In the genomic region with DNA sequence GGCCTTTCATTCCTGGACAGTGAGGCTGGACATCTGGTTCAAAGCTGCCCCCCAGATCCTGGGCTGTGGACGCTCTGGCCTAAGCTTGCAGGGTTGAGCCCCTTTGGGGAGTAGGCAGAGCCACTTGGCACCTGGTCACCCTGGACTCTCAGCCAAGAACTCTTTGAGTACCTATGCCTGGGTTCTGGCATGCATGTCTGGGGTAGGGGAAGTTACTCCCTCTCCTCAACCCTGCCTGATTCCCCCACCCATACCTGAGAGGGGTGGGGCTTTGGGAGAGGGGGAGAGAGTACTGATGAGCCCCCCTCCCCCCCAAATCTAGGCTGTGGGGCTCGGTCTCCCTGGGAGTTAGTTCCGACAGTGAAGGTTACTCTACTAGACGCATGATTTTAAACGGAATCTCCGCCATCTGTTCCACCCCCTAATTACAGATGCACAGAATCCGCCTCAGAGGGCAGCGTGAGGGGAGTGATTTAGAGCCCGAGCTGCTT, we compare ENCODE assay signal across 7 mouse cellular contexts. TPM values are rescaled to one million over a fixed set of nuclear protein-coding genes. Genes with fewer than 3 reads are reported as not detected.
DNase-seq lines count a peak whose midpoint lies in the region; ATAC-seq lines count a peak whose summit lies in the region.

No protein-coding gene starts in this region.

- H3K36me3 ChIP-seq in neural tube, embryonic 11.5 days (ENCODE audit: control insufficient read depth, insufficient read depth, low read length): no peaks in the 10 kb centered on the region
- H3K36me3 ChIP-seq in heart, embryonic 13.5 days: peaks cover 24% of the 10 kb centered on the region
- no peaks in the 10 kb centered on the region for H3K36me3 ChIP-seq in limb, embryonic 11.5 days (ENCODE audit: control insufficient read depth, insufficient read depth, low read length)
- H3K36me3 ChIP-seq in stomach, embryonic 16.5 days (ENCODE audit: control insufficient read depth, insufficient read depth, low read length): no peaks in the 10 kb centered on the region

- peak overlapping the region; percentile 24 for H3K27ac ChIP-seq in neural tube, embryonic 11.5 days (ENCODE audit: low read depth, low read length)
- peak overlapping the region; percentile 62 for H3K27ac ChIP-seq in heart, embryonic 13.5 days (replicated peaks)
- no peak overlapping the region; the same call in 1 of the 2 replicates for H3K27ac ChIP-seq in limb, embryonic 11.5 days (replicated peaks; ENCODE audit: low read depth, low read length)
- peak overlapping the region; percentile 75; the same call in 1 of the 2 replicates for H3K27ac ChIP-seq in stomach, embryonic 16.5 days (ENCODE audit: low read length)

- H3K4me3 ChIP-seq in neural tube, embryonic 11.5 days (ENCODE audit: low read depth, low read length): no peak overlapping the region
- no peak overlapping the region for H3K4me3 ChIP-seq in heart, embryonic 13.5 days
- no peak overlapping the region for H3K4me3 ChIP-seq in limb, embryonic 11.5 days (ENCODE audit: low read depth, low read length)
- H3K4me3 ChIP-seq in stomach, embryonic 16.5 days (replicated peaks; ENCODE audit: low read length): no peak overlapping the region

- H3K4me2 ChIP-seq in neural tube, embryonic 11.5 days (ENCODE audit: low read depth): peak overlapping the region; percentile 42
- H3K4me2 ChIP-seq in heart, embryonic 13.5 days: peak overlapping the region; percentile 16
- H3K4me2 ChIP-seq in limb, embryonic 11.5 days (ENCODE audit: low read depth, severe bottlenecking): peak overlapping the region; percentile 22; the same call in 1 of the 2 replicates
- H3K4me2 ChIP-seq in stomach, embryonic 16.5 days (ENCODE audit: low read depth, low read length): peak overlapping the region; percentile 10; the same call in 1 of the 2 replicates

- peaks cover 79% of the 10 kb centered on the region for H3K4me1 ChIP-seq in neural tube, embryonic 11.5 days (ENCODE audit: control insufficient read depth, insufficient read depth, low read length)
- peaks cover 98% of the 10 kb centered on the region for H3K4me1 ChIP-seq in heart, embryonic 13.5 days
- peaks cover 84% of the 10 kb centered on the region for H3K4me1 ChIP-seq in limb, embryonic 11.5 days (ENCODE audit: control insufficient read depth, insufficient read depth, low read length)
- H3K4me1 ChIP-seq in stomach, embryonic 16.5 days (ENCODE audit: control insufficient read depth, insufficient read depth, low read length): peaks cover 84% of the 10 kb centered on the region

- peak; percentile 59 for DNase-seq in neural tube, embryonic 11.5 days (ENCODE audit: low spot score)
- DNase-seq in neural tube, embryonic 10.5 days (ENCODE audit: extremely low spot score, low spot score): no peak
- peak; percentile 37 for DNase-seq in limb, embryonic 11.5 days (ENCODE audit: low spot score)
- no peak for DNase-seq in layer of hippocampus, postnatal 25 days (ENCODE audit: extremely low spot score in 1 of 2, low spot score in 1 of 2)
- no peak for DNase-seq in layer of hippocampus, adult 8-10 months (ENCODE audit: low spot score in 2 of 2)

- 6% methylated on average over 9 of the region's 9 CpGs for WGBS in neural tube, embryonic 11.5 days
- WGBS in heart, embryonic 13.5 days: 36% methylated on average over 9 of the region's 9 CpGs
- WGBS in limb, embryonic 11.5 days: 6% methylated on average over 9 of the region's 9 CpGs
- WGBS in stomach, embryonic 16.5 days: 23% methylated on average over 9 of the region's 9 CpGs

- H3K9ac ChIP-seq in neural tube, embryonic 11.5 days (ENCODE audit: low read length): no peak overlapping the region
- H3K9ac ChIP-seq in heart, embryonic 13.5 days: peak overlapping the region; percentile 69
- no peak overlapping the region for H3K9ac ChIP-seq in limb, embryonic 11.5 days (ENCODE audit: low read length)
- peak overlapping the region; percentile 48; the same call in 1 of the 2 replicates for H3K9ac ChIP-seq in stomach, embryonic 16.5 days (ENCODE audit: low read length)

- ATAC-seq in neural tube, embryonic 11.5 days (ENCODE audit: insufficient read depth, low FRiP score, low TSS enrichment): peak; percentile 28; the same call in 1 of the 2 replicates
- no peak for ATAC-seq in heart, embryonic 13.5 days (ENCODE audit: extremely low read depth, insufficient number of reproducible peaks, low FRiP score, low TSS enrichment)
- ATAC-seq in limb, embryonic 11.5 days (ENCODE audit: insufficient number of reproducible peaks, low FRiP score, low TSS enrichment, low read depth): 0 out of 2 replicates have a peak, but pooled peaks have one; percentile 19
- no peak for ATAC-seq in stomach, embryonic 16.5 days (ENCODE audit: insufficient read depth, low FRiP score)

- H3K27me3 ChIP-seq in neural tube, embryonic 11.5 days (ENCODE audit: control insufficient read depth, insufficient read depth, low read length): no peaks in the 10 kb centered on the region
- H3K27me3 ChIP-seq in heart, embryonic 13.5 days (replicated peaks): no peaks in the 10 kb centered on the region
- no peaks in the 10 kb centered on the region for H3K27me3 ChIP-seq in limb, embryonic 11.5 days (ENCODE audit: control insufficient read depth, insufficient read depth, low read length)
- H3K27me3 ChIP-seq in stomach, embryonic 16.5 days (ENCODE audit: control insufficient read depth, insufficient read depth, low read length): no peaks in the 10 kb centered on the region

- no peaks in the 10 kb centered on the region for H3K9me3 ChIP-seq in neural tube, embryonic 11.5 days (ENCODE audit: control insufficient read depth, low read length)
- H3K9me3 ChIP-seq in heart, embryonic 13.5 days: no peaks in the 10 kb centered on the region
- no peaks in the 10 kb centered on the region for H3K9me3 ChIP-seq in limb, embryonic 11.5 days (ENCODE audit: control insufficient read depth, low read length)
- no peaks in the 10 kb centered on the region for H3K9me3 ChIP-seq in stomach, embryonic 16.5 days (replicated peaks; ENCODE audit: control insufficient read depth, low read length)

RNA-seq across cellular contexts. Expression of gene Ahdc1, which starts 10.2 kb away (rescaled TPM):
- polyA plus RNA-seq in neural tube, embryonic 11.5 days (2014; fragmentation: Nextera tagmentation; extraction: Ambion mirVana): 6.1 and 7.2 TPM in 2 replicates
- polyA plus RNA-seq in heart, embryonic 13.5 days (2015; fragmentation: Nextera tagmentation; extraction: Ambion mirVana): 6.5 and 6.9 TPM in 2 replicates
- 10.2 and 10.5 TPM in 2 replicates for polyA plus RNA-seq in limb, embryonic 11.5 days (2014; fragmentation: Nextera tagmentation; extraction: Ambion mirVana)
- polyA plus RNA-seq in stomach, embryonic 16.5 days (2015; fragmentation: Nextera tagmentation; extraction: Ambion mirVana): 4.9 and 7.1 TPM in 2 replicates
- 100 to 1,000 TPM in 1 of 2 experiments, 10 to 100 TPM in 1; 96.9 to 109 TPM for total RNA-seq in layer of hippocampus, postnatal 25 days (2021)
- total RNA-seq in layer of hippocampus, adult 8-10 months (2022): 100 to 1,000 TPM in 3 of 4 experiments, 10 to 100 TPM in 1; 99.1 to 116 (median 106) TPM

RNA-seq across cellular contexts. Expression of gene Fgr, which starts 47.3 kb away (rescaled TPM):
- 0.09 and 0.24 TPM in 2 replicates for polyA plus RNA-seq in neural tube, embryonic 11.5 days (2014; fragmentation: Nextera tagmentation; extraction: Ambion mirVana)
- polyA plus RNA-seq in heart, embryonic 13.5 days (2015; fragmentation: Nextera tagmentation; extraction: Ambion mirVana): 0.21 and 0.23 TPM in 2 replicates
- 0.17 and 0.35 TPM in 2 replicates for polyA plus RNA-seq in limb, embryonic 11.5 days (2014; fragmentation: Nextera tagmentation; extraction: Ambion mirVana)
- 1.2 and 1.8 TPM in 2 replicates for polyA plus RNA-seq in stomach, embryonic 16.5 days (2015; fragmentation: Nextera tagmentation; extraction: Ambion mirVana)
- under 1 TPM; 0.07 to 0.14 TPM for total RNA-seq in layer of hippocampus, postnatal 25 days (2021)
- total RNA-seq in layer of hippocampus, adult 8-10 months (2022): 1 to 10 TPM in 2 of 4 experiments, under 1 TPM in 1, not detected in 1; 0.19 to 3.9 (median 3.4) TPM

Comparison
In these comparisons a context has a peak if more than half of its experiments do, and no peak if none do; other contexts are left out.
1. DNase-seq: peak in neural tube, embryonic 11.5 days (single experiment) and limb, embryonic 11.5 days (single experiment); none in neural tube, embryonic 10.5 days (single experiment), layer of hippocampus, postnatal 25 days (0 of 2) and layer of hippocampus, adult 8-10 months (0 of 2).
2. ATAC-seq: peak in neural tube, embryonic 11.5 days (single experiment) and limb, embryonic 11.5 days (single experiment); none in heart, embryonic 13.5 days (single experiment) and stomach, embryonic 16.5 days (single experiment).
3. H3K9ac ChIP-seq: peak in heart, embryonic 13.5 days (single experiment) and stomach, embryonic 16.5 days (single experiment); none in neural tube, embryonic 11.5 days (single experiment) and limb, embryonic 11.5 days (single experiment).
4. Peak in every context shown above with its lines, with median percentiles within 50 percentile points of each other: H3K4me2 ChIP-seq.